Mouse (Mus musculus): ENCODE measurements at regions not wholly inside any gene's neighbourhood (a gene's known extent, or its start where the extent isn't known, plus 50 kb on each side); places are given as distances from the start of the nearest gene placed in this dataset.

DNA sequence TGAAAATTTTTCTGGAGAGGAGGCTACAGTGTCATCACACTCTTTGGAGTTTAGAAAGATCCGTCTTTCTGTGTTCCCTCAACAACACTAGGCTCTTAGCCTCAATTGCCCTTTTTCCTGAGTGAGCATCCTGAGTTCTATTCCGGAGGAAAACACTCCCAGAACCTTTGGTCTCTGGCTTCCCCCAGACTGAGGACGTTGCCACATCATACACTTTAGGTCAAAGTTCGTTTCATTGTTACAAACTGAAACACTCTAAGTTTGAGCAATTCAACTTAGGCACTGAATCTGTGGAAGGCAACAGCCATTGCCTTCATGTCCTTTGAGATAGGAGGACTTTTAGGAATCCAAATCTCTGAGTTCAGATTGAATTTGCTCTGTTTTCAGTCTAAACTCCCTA lies 85.0 kb downstream of the Arl4a start:
- no peak for DNase-seq (ENCODE audit: low read depth in 3 of 3, low spot score in 3 of 3)
- H3K9ac ChIP-seq (replicated peaks) = no peak overlapping the region
- no peak overlapping the region for H3K4me3 ChIP-seq (ENCODE audit: insufficient read depth in 1 of 2, low read depth in 2 of 2, low read length in 2 of 2)
- no peak overlapping the region for H3K27ac ChIP-seq
- no peaks in the 10 kb centered on the region for H3K9me3 ChIP-seq (ENCODE audit: control insufficient read depth, low read length)
- TF ChIP-seq CTCF (IDR thresholded peaks at IDR 0.05; ENCODE audit: low read depth) = no peak
- no peak for TF ChIP-seq EP300 (IDR thresholded peaks at IDR 0.05; ENCODE audit: low read depth)
- H3K4me1 ChIP-seq (replicated peaks; ENCODE audit: control insufficient read depth in 2 of 2, insufficient read depth in 2 of 2, low read length in 1 of 2) = no peaks in the 10 kb centered on the region; a peak in 1 of 4 replicates
- no peak for ATAC-seq (ENCODE audit: insufficient read depth)
- 38% methylated on average over 4 of the region's 4 CpGs for WGBS (ENCODE audit: insufficient replicate concordance)
- H3K27me3 ChIP-seq (ENCODE audit: control insufficient read depth, insufficient read depth, low read length) = no peaks in the 10 kb centered on the region
- H3K4me2 ChIP-seq (ENCODE audit: low read depth) = no peak overlapping the region
- H3K36me3 ChIP-seq (replicated peaks; ENCODE audit: control insufficient read depth, insufficient read depth, low read depth) = no peaks in the 10 kb centered on the region

DNA sequence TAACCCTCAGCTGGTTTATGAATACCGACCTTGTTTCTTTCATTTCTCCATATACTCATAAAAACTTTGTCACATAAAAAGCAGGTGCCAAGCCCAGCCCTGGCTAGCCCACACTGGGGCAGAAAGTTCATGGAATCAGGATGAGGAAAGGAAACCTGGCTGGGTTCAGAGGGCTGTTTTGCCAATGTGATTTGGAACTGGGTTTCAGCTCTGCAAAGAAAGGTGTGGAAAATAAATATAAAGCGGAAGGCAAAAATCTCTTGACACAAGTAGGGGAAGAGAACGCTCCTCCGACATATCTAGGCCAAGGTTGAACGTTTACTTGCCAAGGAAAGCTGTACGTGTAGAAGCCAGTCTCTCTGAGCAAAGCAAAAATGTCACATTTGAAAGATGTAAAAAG lies 85.9 kb downstream of the Arl4a start:
- no peak for DNase-seq (ENCODE audit: low read depth in 3 of 3, low spot score in 3 of 3)
- ATAC-seq (ENCODE audit: insufficient read depth) = no peak
- Histone ChIP-seq H3K27me3 (ENCODE audit: control insufficient read depth, insufficient read depth, low read length) (no peaks in the 10 kb centered on the region), H3K9ac (replicated peaks) (no peak overlapping the region), H3K4me1 (replicated peaks; ENCODE audit: control insufficient read depth in 2 of 2, insufficient read depth in 2 of 2, low read length in 1 of 2) (no peaks in the 10 kb centered on the region; a peak in 1 of 4 replicates), H3K36me3 (replicated peaks; ENCODE audit: control insufficient read depth, insufficient read depth, low read depth) (no peaks in the 10 kb centered on the region), H3K4me3 (ENCODE audit: insufficient read depth in 1 of 2, low read depth in 2 of 2, low read length in 2 of 2) (no peak overlapping the region), H3K27ac (no peak overlapping the region), H3K9me3 (ENCODE audit: control insufficient read depth, low read length) (no peaks in the 10 kb centered on the region), H3K4me2 (ENCODE audit: low read depth) (no peak overlapping the region)
- TF ChIP-seq EP300 (IDR thresholded peaks at IDR 0.05; ENCODE audit: low read depth) = no peak
- TF ChIP-seq CTCF (IDR thresholded peaks at IDR 0.05; ENCODE audit: low read depth) = no peak
- 68% methylated on average over 6 of the region's 6 CpGs for WGBS (ENCODE audit: insufficient replicate concordance)

DNA sequence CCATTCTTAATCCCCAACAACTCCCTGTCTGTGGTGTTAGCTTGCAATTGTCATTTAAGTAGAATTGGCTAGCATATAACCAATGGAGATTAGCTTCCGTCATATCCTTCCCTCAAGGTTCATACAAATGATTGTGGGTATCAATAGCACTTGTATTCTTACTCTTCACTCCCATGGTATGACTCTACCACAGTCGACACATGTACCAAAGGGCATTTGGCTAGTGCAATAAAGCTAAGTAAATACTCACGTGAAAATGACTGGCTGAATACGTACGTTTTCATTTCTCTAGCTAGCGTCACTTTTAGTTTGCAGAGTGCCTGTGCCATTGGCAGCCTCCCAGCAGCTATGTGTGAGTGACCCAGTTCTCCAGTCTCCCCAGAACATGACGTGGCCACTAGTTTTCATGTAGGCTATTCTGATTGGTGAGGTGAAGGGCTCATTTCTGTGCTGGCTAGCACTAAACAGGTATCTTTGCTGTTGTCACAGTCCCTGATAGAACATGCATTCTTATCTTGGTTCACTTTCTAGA lies 87.5 kb downstream of the Arl4a start:
- H3K27me3 ChIP-seq (ENCODE audit: control insufficient read depth, insufficient read depth, low read length) = no peaks in the 10 kb centered on the region
- no peaks in the 10 kb centered on the region for H3K36me3 ChIP-seq (replicated peaks; ENCODE audit: control insufficient read depth, insufficient read depth, low read depth)
- no peak overlapping the region for H3K9ac ChIP-seq (replicated peaks)
- ATAC-seq (ENCODE audit: insufficient read depth) (no peak), DNase-seq (ENCODE audit: low read depth in 3 of 3, low spot score in 3 of 3) (no peak)
- H3K27ac ChIP-seq = no peak overlapping the region
- H3K9me3 ChIP-seq (ENCODE audit: control insufficient read depth, low read length) = no peaks in the 10 kb centered on the region
- H3K4me2 ChIP-seq (ENCODE audit: low read depth) = no peak overlapping the region
- H3K4me1 ChIP-seq (replicated peaks; ENCODE audit: control insufficient read depth in 2 of 2, insufficient read depth in 2 of 2, low read length in 1 of 2) = no peaks in the 10 kb centered on the region; a peak in 1 of 4 replicates
- TF ChIP-seq EP300 (IDR thresholded peaks at IDR 0.05; ENCODE audit: low read depth) = no peak
- TF ChIP-seq CTCF (IDR thresholded peaks at IDR 0.05; ENCODE audit: low read depth) = no peak
- H3K4me3 ChIP-seq (ENCODE audit: insufficient read depth in 1 of 2, low read depth in 2 of 2, low read length in 2 of 2) = no peak overlapping the region
- 61% methylated on average over 7 of the region's 7 CpGs for WGBS (ENCODE audit: insufficient replicate concordance)

DNA sequence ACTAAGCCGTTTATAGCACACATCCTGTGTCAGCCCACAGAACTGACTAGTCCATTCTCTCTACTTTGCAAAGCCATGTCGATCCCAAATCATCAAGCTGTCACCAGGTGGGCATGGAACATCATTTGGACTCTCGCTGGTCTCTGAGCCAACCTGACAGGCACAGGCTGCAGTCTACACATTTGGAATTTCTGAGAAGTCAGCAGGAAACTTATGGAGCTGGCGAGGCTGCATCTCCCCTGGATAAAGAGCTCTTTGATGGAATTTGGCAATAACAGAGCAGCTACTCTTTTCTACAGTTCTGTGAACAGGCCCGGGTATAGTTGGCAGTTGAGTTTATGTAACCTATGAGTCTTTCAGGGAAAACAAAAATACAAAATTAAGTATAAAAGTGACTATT lies 94.9 kb downstream of the Arl4a start:
- ATAC-seq (ENCODE audit: insufficient read depth) = no peak
- no peaks in the 10 kb centered on the region for H3K36me3 ChIP-seq (replicated peaks; ENCODE audit: control insufficient read depth, insufficient read depth, low read depth)
- no peak overlapping the region for H3K4me2 ChIP-seq (ENCODE audit: low read depth)
- H3K9me3 ChIP-seq (ENCODE audit: control insufficient read depth, low read length) = no peaks in the 10 kb centered on the region
- H3K9ac ChIP-seq (replicated peaks) = no peak overlapping the region
- H3K4me1 ChIP-seq (replicated peaks; ENCODE audit: control insufficient read depth in 2 of 2, insufficient read depth in 2 of 2, low read length in 1 of 2) = no peaks in the 10 kb centered on the region
- 53% methylated on average over 5 of the region's 5 CpGs for WGBS (ENCODE audit: insufficient replicate concordance)
- no peak overlapping the region for H3K27ac ChIP-seq
- H3K4me3 ChIP-seq (ENCODE audit: insufficient read depth in 1 of 2, low read depth in 2 of 2, low read length in 2 of 2) = no peak overlapping the region
- no peak for DNase-seq (ENCODE audit: low read depth in 3 of 3, low spot score in 3 of 3)
- no peaks in the 10 kb centered on the region for H3K27me3 ChIP-seq (ENCODE audit: control insufficient read depth, insufficient read depth, low read length)
- no peak for TF ChIP-seq EP300 (IDR thresholded peaks at IDR 0.05; ENCODE audit: low read depth)
- TF ChIP-seq CTCF (IDR thresholded peaks at IDR 0.05; ENCODE audit: low read depth) = no peak

DNA sequence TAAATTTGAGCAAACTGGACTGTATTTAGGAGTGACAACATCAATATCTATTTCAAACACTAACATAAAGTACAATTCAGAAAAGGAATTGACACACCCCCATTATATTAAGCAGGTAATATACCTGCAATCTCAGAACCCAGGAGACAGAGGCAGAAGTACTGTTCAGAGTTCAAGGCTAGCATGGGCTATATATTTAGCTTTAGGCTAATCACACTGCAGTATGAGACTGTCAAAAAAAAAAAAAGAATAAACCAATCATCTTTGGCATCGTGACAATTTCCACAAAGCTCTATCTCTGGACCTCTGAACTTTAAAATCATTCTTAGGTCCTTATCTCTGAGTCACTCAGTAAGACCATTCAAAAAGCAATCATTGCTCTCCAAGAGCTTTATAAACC lies 96.7 kb downstream of the Arl4a start:
- WGBS (ENCODE audit: insufficient replicate concordance) = 71% methylated on average over 1 of the region's 1 CpGs
- no peaks in the 10 kb centered on the region for H3K36me3 ChIP-seq (replicated peaks; ENCODE audit: control insufficient read depth, insufficient read depth, low read depth)
- H3K9ac ChIP-seq (replicated peaks) = no peak overlapping the region
- H3K27ac ChIP-seq = no peak overlapping the region
- no peak for DNase-seq (ENCODE audit: low read depth in 3 of 3, low spot score in 3 of 3)
- TF ChIP-seq CTCF (IDR thresholded peaks at IDR 0.05; ENCODE audit: low read depth) (no peak), EP300 (IDR thresholded peaks at IDR 0.05; ENCODE audit: low read depth) (no peak)
- no peaks in the 10 kb centered on the region for H3K4me1 ChIP-seq (replicated peaks; ENCODE audit: control insufficient read depth in 2 of 2, insufficient read depth in 2 of 2, low read length in 1 of 2)
- H3K9me3 ChIP-seq (ENCODE audit: control insufficient read depth, low read length) = no peaks in the 10 kb centered on the region
- H3K4me3 ChIP-seq (ENCODE audit: insufficient read depth in 1 of 2, low read depth in 2 of 2, low read length in 2 of 2) = no peak overlapping the region
- no peaks in the 10 kb centered on the region for H3K27me3 ChIP-seq (ENCODE audit: control insufficient read depth, insufficient read depth, low read length)
- H3K4me2 ChIP-seq (ENCODE audit: low read depth) = no peak overlapping the region
- ATAC-seq (ENCODE audit: insufficient read depth) = no peak
